Mouse (Mus musculus) neutrophil, adult 59 days (primary cell): ENCODE measurements around the gene Dennd4b. TPM values are rescaled to one million over a fixed set of nuclear protein-coding genes. Genes with fewer than 3 reads are reported as not detected.

Experiments
- total RNA-seq, 2 experiments: library from RNA; stranded (reverse); gene quantifications; 1 replicate in 1 of 2; 2 replicates in 1 of 2; pipeline ENCODE4 v1.2.4; 2023

The Dennd4b gene
- total RNA-seq: 10 to 100 TPM; 49.7 to 67.2 TPM

DNA sequence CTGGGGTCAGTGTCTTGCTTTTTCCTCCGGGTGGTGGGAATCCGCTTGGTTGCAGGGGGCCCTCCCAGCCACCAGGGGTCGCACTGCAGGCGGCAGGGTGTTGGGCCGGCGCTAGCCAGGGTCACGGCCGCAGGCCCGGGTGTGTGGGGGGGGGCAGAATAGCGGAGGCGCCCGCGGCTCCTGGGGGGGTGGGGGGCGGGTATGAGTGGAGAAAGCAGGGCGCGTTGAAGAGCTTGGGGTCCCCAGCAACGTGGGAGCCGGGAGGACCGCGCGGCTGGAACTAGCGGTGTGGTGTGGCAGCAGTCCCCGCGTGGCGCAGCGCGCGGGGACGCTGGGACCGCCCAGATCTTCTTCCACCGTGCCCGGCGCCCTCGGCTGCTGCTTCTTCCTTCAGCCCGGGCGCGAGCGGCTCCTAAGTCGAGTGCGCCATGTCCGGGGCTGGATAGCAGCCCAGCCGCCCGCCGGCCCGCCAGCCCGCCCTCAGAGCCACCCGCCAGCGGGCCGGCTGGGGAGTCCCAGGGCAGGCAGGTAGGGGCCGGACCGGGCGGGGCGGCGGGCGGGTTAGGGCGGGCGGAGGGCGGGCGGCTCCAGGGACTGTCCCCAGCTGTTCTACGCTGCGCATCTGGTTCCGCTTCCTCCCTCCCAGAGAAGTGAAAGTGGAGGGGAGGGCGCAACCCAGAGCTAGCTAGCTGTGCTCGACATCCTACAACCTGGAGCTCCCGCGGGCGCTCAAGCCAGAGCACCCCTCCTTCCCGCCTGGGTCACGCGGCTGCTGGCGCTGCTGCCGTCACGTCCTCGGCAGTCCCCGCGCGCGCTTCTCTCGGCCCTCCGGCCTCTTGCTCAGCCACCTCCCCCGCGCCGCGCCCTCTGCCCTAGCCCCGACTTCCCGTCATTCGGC lies at the start of gene Dennd4b:
Dennd4b (plus strand) TSS at position 152 of the 898 bp plus-strand sequence.

DNA sequence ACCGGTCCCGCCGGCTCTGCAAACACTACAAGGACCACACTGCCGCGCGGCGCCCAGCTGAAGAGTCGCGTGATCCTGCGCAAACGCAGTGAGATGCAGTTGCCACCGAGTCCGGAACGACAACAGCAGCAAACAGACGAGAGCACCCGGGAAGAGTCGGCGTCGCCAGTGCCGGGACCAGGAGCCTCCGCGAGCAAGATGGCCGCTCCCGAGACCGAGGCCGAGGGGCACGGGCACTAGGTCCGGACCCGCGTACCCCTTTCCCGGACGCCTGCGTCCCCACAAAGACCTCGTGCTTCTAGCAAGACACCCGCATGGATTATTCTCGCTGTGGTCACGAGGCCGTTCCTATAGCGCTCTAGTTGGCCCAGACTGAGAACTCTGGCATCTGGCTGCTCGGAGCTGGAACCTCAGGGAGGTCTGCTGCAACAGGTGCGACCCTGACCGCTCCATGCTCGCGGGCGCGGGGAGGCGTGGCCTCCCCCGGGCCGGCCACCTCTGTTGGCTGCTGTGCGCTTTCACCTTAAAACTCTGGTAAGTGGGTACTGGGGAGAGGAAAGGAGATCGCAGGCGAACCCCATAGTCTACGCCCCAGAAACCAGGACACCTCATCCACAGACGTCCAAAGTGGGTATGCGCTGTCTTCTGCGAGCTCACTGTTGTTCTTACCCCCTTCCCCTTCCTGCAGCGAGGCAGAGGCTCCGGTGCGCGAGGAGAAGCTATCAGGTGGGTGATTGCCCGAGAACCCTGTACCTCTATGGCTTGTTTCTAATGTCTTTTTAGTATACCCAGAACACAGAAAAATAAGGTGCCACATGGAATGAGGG lies 33.3 kb upstream of the Dennd4b start, which contains the start of gene Jtb:
Jtb (plus strand) TSS at position 91 of the 827 bp plus-strand sequence.

GRCm38 (mm10) chr3:90242984-90243775 lies 21.8 kb upstream of the Dennd4b start, which contains the start of gene Creb3l4:
TSS of gene Creb3l4 (minus strand) at chr3:90243512.

DNA sequence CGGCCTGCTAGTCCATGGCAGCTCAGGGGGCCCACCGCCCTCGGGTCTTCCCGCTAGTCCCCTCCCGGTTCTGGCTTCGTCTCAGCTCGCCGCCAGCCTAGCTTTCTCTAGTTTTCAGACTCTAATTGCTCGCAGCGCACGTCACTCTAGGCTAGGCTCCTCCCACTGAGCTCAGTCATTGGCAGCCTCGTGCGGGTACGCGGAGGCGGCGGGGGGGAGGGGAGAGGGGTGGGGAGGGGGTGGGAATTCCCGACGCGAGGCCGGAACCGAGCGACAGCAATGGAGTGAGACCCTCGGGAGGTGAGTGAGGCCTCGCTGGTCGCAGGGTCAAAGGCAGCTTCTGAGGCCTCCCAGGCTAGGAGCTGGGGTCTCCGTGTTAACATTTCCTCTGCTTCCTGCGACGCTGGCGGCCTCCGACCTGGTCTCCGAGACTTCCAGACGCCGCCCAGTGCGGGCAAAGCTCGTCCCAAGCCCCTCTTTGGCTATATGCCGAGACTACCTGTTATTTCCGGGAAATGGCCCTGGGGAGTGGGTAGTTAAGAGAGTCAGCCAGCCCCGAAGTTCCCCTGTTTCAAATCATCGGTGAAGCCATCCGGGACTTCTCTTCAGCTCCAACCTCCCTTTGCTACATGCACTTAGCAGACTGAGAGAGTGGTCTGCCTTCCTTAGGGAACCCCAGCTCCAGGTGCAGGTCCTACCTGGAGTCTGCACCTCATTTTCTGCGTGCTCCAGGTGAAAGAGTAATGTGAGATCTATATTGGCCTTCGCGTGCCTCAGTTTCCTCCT lies 16.8 kb upstream of the Dennd4b start, which contains the start of gene Slc39a1:
Slc39a1 (plus strand) TSS at position 213 of the 786 bp plus-strand sequence.

GRCm38 (mm10) chr3:90253653-90254418 lies 11.1 kb upstream of the Dennd4b start, which contains the start of gene Crtc2:
TSS of gene Crtc2 (plus strand) at chr3:90254163.

GRCm38 (mm10) chr3:90292345-90293275 lies 27.6 kb downstream of the Dennd4b start, which contains the start of gene Gatad2b:
TSS of gene Gatad2b (plus strand) at chr3:90293178.

Other genes with a start within 250 kb of the Dennd4b start
- gene 4933434E20Rik, start 213.5 kb upstream of the Dennd4b start, total RNA-seq: 10 to 100 TPM; 47.6 to 50.8 TPM
- 100 to 1,000 TPM; 127 to 154 TPM for gene Ubap2l, start 212.6 kb upstream of the Dennd4b start, total RNA-seq
- gene Tpm3, start 192.5 kb upstream of the Dennd4b start, total RNA-seq: 100 to 1,000 TPM; 808 to 885 TPM
- gene Nup210l, start 161.1 kb upstream of the Dennd4b start, total RNA-seq: under 1 TPM; 0.77 to 0.84 TPM
- gene Rps27, start 51.5 kb upstream of the Dennd4b start, total RNA-seq: 1,000 to 10,000 TPM; 1,765 to 1,918 TPM
- 1 to 10 TPM; 2.3 to 3.9 TPM for gene Rab13, start 51.5 kb upstream of the Dennd4b start, total RNA-seq
- 10 to 100 TPM; 27.6 to 30.9 TPM for gene Jtb, start 33.6 kb upstream of the Dennd4b start, total RNA-seq
- gene Creb3l4, start 21.7 kb upstream of the Dennd4b start, total RNA-seq: not detected
- gene Slc39a1, start 17.0 kb upstream of the Dennd4b start, total RNA-seq: 10 to 100 TPM; 21.0 to 22.9 TPM
- gene Crtc2, start 11.0 kb upstream of the Dennd4b start, total RNA-seq: 10 to 100 TPM; 59.8 to 70.4 TPM
- 10 to 100 TPM; 63.0 to 70.9 TPM for gene Gatad2b, start 28.0 kb downstream of the Dennd4b start, total RNA-seq
- gene Slc27a3, start 124.8 kb downstream of the Dennd4b start, total RNA-seq: 1 to 10 TPM; 1.3 to 1.6 TPM
- 10 to 100 TPM; 41.6 to 47.1 TPM for gene Ints3, start 168.4 kb downstream of the Dennd4b start, total RNA-seq
- gene Npr1, start 200.7 kb downstream of the Dennd4b start, total RNA-seq: under 1 TPM; 0.24 to 0.53 TPM
- 10 to 100 TPM; 48.3 to 54.9 TPM for gene Ilf2, start 210.9 kb downstream of the Dennd4b start, total RNA-seq
- 10 to 100 TPM; 29.9 to 34.6 TPM for gene Snapin, start 225.8 kb downstream of the Dennd4b start, total RNA-seq
- gene Chtop, start 244.3 kb downstream of the Dennd4b start, total RNA-seq: 10 to 100 TPM; 71.9 to 85.5 TPM
- gene S100a1, start 249.2 kb downstream of the Dennd4b start, total RNA-seq: 10 to 100 TPM; 20.7 to 24.0 TPM
- gene S100a13, start 249.2 kb downstream of the Dennd4b start, total RNA-seq: 10 to 100 TPM; 37.9 to 38.8 TPM